Mouse (Mus musculus) heart, adult 9 months (tissue): Measurements from ENCODE around the gene Odf2l.

Experiments
- DNase-seq, 2 experiments: peaks; one replicate each; pipeline ENCODE4 v3.0.0; 2022; ENCODE audit warnings: low spot score in 2 of 2

The Odf2l gene

GRCm38 (mm10) chr3:145118254-145119001 lies at the start of gene Odf2l:
Gene Odf2l (plus strand): TSS chr3:145118588.
- peak; percentile 96 to 98 for DNase-seq

DNA sequence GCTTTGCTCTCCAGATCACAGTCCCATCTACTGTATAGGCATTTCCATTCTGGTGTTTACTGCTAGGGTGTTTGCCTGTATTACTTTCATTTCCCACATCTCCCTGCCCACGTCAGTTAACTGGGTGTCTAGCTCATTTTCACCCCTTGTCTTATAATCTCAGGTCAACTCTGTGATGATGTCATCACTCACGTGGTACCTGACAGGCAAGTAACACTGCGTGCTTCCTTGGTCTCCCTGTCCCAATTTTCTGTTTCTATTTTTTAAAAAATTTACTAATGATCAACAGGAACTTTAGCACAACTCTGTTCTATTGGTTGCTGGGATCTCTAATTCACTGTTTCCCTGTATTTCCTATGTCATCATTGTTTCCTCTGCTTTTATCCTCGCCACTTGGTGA lies 49.4 kb upstream of the Odf2l start:
- no peak for DNase-seq

- DNase-seq: no peak
Measured at GRCm38 (mm10) chr3:145072339-145072738, 46.0 kb upstream of the Odf2l start.

- DNase-seq: no peak
Measured at GRCm38 (mm10) chr3:145078405-145078804, 40.0 kb upstream of the Odf2l start.

DNA sequence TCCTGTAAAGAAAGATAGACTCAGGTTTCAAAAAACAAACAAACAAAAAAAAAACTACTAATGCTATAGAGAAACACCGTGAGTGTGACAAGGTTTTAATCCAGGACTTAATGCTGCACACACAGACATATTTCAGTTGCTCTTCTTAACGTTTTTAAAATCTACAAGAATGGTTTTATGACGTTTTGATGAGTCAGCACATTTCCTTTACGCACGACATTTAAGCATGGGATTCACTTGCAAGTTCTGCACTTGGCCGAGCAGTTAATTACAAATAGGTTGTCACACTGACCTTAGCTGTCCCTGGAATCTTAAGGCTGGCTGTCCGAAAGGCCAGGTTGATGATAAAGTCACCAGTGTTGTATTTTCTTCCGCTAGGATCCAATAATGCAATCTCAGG lies 37.5 kb upstream of the Odf2l start:
- no peak for DNase-seq

DNA sequence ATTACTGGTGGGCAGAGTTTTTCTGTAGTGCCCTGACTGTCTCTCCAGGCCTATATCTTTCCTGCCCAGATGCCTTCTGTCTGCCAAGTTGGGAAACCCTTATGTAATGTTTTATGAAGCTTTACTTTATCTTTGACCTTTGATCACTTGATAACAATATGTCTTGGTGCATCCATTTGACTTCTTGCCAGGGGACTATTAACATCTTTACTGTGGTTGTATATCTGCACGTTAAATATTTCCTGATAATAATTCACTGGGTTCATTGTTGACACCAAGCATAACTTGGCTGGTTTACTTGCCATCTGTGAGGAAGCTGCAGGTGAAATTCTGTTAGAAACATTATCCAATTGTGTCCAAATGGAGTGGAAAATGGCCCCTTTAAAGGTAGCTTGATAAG lies 35.3 kb upstream of the Odf2l start:
- DNase-seq: no peak

DNA sequence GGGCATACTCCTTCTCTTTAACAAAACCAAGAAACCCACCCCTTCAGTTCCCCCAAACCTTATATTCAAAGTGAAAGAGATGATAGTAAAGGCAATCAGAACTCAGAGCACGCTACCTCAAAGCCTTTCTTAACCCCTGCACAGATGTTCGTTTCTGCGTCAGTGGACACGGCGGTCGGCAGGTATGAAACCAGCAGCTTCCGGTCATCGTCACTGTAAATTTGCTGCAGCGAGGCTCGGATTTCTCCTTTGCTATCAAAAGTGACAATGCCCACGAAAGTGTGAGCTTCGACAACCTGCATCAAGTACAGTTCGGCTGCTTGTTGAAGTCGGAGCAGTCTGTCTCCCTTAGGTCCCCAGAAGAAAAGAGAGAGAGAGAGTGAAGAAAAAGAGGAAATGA lies 32.2 kb upstream of the Odf2l start:
- no peak for DNase-seq

DNA sequence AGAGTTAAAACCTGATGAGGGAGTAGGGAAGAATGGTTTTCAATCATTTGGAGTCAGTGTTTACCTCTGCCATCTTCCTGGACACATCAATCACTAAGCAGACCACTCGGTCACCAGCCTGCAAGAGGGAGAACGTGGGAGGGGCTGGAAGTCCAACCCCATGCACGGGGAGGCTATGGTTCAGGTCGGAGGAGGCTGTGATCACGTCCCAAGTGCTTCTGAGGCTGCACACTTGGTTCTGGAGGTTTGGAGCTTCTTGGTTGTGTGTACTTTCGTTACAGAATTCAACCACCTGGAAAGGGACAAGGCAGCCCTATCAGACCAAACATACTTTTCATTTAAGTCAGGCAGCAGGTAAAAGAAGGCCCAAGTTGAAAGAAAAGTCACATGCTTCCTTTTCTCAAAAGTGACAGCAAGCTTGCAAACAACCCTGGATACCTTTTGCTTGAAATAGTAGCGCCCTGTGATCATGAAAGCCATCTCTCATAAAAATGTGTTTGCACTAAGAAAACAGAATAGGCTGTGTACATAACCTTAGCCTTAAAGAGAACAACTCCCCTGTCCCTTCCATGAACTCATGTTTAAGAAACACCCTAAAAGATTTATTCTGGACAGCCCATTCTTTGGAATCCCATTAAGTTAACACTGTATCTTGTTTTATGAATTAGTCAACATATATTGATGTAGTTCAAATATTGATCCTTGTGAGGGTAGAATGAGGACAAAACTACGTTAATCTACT lies 30.4 kb upstream of the Odf2l start:
- DNase-seq: no peak

DNA sequence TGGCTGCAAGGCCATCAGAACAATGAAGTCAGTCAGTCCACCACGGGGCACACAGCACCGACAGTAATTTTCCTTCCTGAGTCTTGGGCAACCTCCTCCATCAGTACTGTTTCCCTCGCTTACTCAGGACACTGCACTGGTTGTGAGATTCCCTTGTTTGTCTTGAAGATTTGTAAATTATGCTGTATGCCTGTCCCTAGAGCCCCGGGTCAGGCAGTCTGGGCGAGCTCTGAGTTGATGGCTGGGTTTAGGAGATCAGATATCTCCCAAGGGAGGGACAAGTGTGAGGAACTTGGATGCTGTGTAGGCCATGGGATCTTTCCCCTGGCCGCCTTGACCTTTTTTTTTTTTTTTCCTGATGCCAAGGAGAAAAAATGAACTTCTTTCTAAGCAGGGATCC lies 19.1 kb upstream of the Odf2l start, which contains the start of gene Clca2:
Gene Clca2, minus strand, starts transcription at position 153 of the 400 bp plus-strand sequence.
- no peak for DNase-seq

DNA sequence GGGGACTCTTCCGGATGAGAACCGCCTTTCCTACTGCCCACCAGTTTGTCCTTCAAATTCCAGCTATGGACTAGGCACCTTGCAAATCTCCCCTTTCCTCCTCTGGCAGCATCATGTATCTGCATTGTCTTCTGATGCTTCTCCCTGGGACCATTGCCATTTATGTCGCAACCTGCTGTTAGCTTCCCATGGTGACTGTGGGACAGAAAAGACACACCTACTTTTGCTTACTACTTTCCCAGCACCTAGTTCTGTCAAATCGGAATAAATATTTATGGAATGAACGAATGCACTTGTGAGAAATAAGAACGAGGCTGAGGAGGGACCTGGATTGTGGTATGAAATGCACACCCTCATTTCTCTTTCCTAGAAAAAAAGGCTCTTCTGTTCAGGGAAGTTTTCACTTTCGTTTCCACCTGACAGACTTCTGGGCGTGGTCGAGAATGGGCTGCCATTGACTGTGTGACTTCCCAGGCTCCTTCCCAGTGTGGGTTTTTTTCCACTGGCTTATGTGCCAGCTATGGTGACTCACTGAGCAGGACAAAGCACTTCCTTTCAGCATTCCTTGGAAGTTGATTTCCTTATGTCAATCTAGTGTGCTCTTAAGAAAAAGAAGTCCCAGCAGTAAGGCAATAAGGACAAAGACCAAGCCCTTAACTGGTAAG lies 16.4 kb upstream of the Odf2l start:
- DNase-seq: peak; percentile 73 to 79

DNA sequence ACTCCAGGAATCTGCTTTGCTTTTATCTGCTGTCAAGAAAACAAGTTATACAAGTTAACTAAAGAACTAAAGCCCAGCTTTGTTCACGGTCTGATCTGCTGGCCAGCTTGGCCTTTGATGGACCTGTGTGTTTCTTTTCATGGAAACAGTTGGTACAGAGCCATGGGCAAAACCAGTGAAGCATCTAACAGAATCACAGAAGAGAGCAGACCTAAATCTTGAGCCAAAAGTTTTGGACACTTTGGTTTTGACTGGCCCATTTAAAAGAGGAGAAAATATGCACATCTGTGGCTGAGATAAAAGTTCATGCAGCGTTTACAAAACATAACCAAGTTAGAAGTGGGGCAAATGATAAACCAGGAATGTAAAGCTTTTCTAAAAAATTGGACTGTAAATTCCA lies 15.1 kb upstream of the Odf2l start:
- DNase-seq: no peak

DNA sequence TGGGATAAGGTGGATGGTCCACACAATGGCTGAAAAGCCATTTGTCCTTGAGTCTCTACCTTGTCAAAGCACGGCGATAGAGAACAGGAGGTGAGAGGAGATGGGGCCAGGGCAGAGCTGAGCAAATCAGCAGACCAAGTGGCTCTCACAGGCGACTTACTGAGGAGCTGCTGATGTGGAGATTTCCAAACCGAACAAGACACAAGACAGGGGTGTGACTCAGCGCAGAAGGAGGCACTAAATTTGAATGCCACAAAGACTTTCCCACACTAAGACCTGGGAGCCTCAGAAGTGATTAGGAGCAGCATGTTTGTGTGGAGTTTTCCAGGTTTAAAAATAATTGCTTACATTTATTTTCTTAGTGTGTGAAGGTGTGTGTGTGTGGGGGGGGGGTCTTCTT lies 14.6 kb upstream of the Odf2l start:
- DNase-seq: no peak

DNA sequence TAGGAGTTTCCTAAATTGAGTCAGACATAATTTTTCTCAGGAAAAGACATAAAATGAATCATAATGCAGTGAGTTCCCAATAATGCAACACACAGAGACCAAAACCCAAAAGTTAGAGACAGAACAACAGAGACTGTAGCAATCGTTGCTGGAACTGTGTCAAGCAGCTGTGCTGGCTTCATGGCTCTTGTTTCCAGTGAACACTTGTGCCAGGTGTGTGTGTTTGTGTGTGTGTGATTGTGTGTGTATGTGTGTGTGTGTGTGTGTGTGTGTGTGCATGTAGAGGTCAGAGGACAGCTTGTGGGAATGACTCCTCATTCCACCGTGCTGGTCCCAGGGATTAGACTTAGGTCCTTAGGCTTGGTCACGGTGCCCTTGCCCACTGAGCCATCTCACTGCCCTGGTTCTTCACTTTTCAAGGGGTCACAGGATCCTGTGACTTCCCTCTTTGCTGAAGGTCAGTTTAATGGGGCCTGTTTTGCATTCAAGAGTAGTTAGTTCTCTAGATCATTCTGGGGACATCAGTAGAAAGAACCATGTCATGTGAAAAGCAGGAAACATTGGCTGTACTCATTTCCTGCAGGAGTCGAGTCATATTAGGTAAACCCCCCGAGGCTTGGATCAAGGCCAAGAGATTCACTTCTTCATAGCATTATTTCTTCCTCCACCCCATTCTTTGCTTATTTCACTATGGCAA lies 13.2 kb upstream of the Odf2l start:
- no peak for DNase-seq

- no peak for DNase-seq
Measured at GRCm38 (mm10) chr3:145105773-145106504, 12.4 kb upstream of the Odf2l start.

- DNase-seq: no peak
Measured at GRCm38 (mm10) chr3:145115169-145115568, 3.2 kb upstream of the Odf2l start.

GRCm38 (mm10) chr3:145117637-145118036 lies 751 bp upstream of the Odf2l start:
- DNase-seq: no peak

DNA sequence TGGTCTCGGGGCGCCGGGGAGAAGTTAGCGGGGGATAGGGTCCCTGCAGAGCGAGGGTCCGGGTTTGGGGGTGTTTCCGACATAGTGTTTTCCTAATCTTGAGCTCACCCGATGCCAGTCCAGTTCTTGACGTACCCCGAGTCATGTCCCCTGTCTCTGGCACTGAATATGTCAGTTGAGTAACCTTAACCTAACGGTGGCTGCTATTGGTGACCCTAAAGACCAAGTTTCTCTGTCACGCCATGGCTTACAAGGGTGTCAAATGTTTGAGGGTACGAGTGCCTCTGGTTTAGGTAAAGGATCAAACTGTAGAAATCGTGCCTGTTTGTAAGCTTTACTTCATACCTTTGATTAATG lies 592 bp downstream of the Odf2l start:
- DNase-seq: no peak

- DNase-seq: no peak
Measured at GRCm38 (mm10) chr3:145119425-145119824, 1.0 kb downstream of the Odf2l start.

DNA sequence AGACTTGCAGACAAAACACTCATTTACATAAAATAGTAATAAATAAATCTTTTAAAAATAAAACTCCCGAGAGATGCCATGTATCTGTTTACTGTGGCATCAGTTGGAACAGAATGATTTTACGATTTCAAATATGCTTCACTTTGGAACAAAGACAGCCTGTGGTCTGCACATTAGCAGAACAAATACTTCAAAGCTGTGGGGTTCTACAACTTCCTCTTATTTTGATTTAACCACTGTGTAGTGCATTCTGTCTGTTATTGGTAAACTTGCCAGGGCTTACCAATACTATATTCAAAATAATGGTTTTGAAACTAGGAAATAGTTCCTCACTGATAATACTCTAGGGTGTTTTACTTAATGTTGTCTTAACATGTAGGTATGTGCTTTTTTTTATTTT lies 8.2 kb downstream of the Odf2l start:
- DNase-seq: no peak

- DNase-seq: no peak
Measured at GRCm38 (mm10) chr3:145129356-145129755, 11.0 kb downstream of the Odf2l start.

GRCm38 (mm10) chr3:145131210-145131868 lies 13.0 kb downstream of the Odf2l start:
- DNase-seq: no peak
